Mouse (Mus musculus) MEL (cell line): ENCODE measurements around the gene Pmm1.

ENCODE experiments used
- CHD1 ChIP-seq: IDR thresholded peaks from 2 replicates; pipeline ENCODE4 v1.6.1; 2012; ENCODE audit warnings: low read depth, mild to moderate bottlenecking, inconsistent platforms, low read length, improper control_type of control experiment
- E2F4 ChIP-seq: IDR thresholded peaks from 2 replicates; pipeline ENCODE4 v1.6.1; 2011; ENCODE audit warnings: low read depth, low read length, improper control_type of control experiment, borderline replicate concordance
- KAT2A ChIP-seq: conservative IDR thresholded peaks from 2 replicates; pipeline ENCODE4 v1.6.1; 2012; ENCODE audit warnings: low read depth, low read length, improper control_type of control experiment, inconsistent platforms
- MAX ChIP-seq: IDR thresholded peaks from 2 replicates; pipeline ENCODE4 v1.6.1; 2011; ENCODE audit warnings: low read length, improper control_type of control experiment
- MAZ ChIP-seq: IDR thresholded peaks from 2 replicates; pipeline ENCODE4 v1.6.1; 2012; ENCODE audit warnings: low read depth, mild to moderate bottlenecking, inconsistent platforms, low read length, improper control_type of control experiment
- POLR2A ChIP-seq, 2 experiments: IDR thresholded peaks; 2 replicates each; pipeline ENCODE4 v1.6.1; 2011 to 2012; ENCODE audit warnings: low read length in 2 of 2, mild to moderate bottlenecking in 2 of 2, control low read depth in 1 of 2, improper control_type of control experiment in 1 of 2, low read depth in 1 of 2, moderate library complexity in 1 of 2; ENCODE audit not compliant: control insufficient read depth in 1 of 2, insufficient read depth in 1 of 2, poor library complexity in 1 of 2

DNA sequence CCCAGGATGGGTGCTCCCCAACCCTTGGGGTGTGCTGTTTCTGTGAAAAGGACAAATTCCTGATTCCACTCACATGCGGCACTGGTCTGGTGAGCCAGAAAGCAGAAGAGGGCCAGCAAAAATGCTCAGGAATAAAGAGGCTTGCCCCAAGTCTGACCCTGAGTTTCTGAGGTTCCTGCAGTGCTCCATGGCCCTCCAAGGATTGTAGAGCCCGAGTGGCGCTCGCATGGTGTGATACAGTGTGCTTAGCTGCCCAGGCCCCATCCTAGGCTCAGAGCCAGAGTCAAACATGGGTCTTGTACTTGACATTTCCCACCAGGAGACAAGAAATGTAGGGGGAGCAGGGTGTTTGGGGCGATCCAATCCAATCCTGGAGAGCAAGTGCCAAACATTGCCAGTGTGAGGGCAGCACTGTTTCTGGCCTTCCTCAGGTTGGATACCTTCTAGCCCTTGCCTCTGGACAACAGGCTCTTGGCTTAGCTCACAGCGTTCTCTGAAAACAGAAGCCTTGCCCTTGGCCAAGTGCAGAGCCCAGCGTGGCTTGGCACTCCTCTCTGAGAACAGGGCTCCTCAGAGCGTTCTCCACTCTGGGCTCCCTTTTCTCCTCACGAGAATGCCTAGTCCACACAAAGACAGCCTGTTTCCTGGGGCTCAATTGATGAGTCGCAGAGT lies 40.0 kb downstream of the Pmm1 start:
- TF ChIP-seq POLR2A (IDR thresholded peaks at IDR 0.05; ENCODE audit: control insufficient read depth in 1 of 2, insufficient read depth in 1 of 2, low read depth in 1 of 2, low read length in 2 of 2, poor library complexity in 1 of 2) (no peak), E2F4 (no peak), MAZ (no peak), MAX (no peak), CHD1 (no peak), KAT2A (no peak)
